In the genomic region with DNA sequence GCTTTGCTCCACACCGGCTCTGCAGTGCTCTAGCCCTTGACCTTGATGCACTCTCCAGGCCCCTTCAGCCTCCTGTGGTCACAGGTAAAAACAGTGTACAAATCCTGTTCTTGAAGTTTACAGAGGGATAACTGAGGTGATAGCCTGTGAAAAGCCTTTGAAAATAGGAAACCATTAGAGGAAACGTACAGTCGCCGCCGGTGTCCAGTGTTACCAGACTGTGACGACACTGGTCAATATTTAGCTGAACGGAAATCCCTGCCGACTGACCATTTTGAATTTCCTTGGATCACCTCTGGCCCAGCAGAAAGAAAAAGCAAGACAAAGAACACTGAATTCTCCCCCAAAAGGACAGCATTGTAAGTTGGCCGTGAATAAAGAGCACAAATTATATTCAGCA, we compare ENCODE assay signal across 28 mouse cellular contexts.
"Had no signal": no experiment of that assay in that cellular context is flagged by ENCODE, and none has a peak within 500 bp of the region (broad histone marks: within the 10 kb centered on the region; RNA-seq: fewer than 3 reads in every experiment).

No protein-coding gene starts in this region.

- H3K9me3 ChIP-seq: embryonic facial prominence, embryonic 10.5 days; embryonic facial prominence, embryonic 12.5 days; embryonic facial prominence, embryonic 13.5 days; embryonic facial prominence, embryonic 15.5 days; forebrain, embryonic 10.5 days; forebrain, embryonic 12.5 days; forebrain, embryonic 13.5 days; forebrain, embryonic 15.5 days had no signal

- H3K4me1 ChIP-seq: embryonic facial prominence, embryonic 10.5 days; embryonic facial prominence, embryonic 12.5 days; embryonic facial prominence, embryonic 13.5 days; embryonic facial prominence, embryonic 15.5 days; forebrain, embryonic 12.5 days; forebrain, embryonic 15.5 days had no signal

- H3K9ac ChIP-seq: embryonic facial prominence, embryonic 12.5 days; embryonic facial prominence, embryonic 13.5 days; embryonic facial prominence, embryonic 15.5 days; forebrain, embryonic 12.5 days; forebrain, embryonic 13.5 days; forebrain, embryonic 15.5 days; forebrain, postnatal 0 days had no signal

- H3K27ac ChIP-seq: embryonic facial prominence, embryonic 10.5 days; embryonic facial prominence, embryonic 12.5 days; embryonic facial prominence, embryonic 13.5 days; embryonic facial prominence, embryonic 15.5 days; forebrain, embryonic 10.5 days; forebrain, embryonic 12.5 days; forebrain, embryonic 13.5 days; forebrain, embryonic 15.5 days; gastrocnemius, adult 2 months; heart, adult 2 months had no signal

- ATAC-seq: forebrain, embryonic 13.5 days; forebrain, embryonic 14.5 days; forebrain, embryonic 15.5 days; forebrain, embryonic 16.5 days; forebrain, postnatal 0 days had no signal

- H3K4me2 ChIP-seq: embryonic facial prominence, embryonic 12.5 days; embryonic facial prominence, embryonic 13.5 days; embryonic facial prominence, embryonic 15.5 days; forebrain, embryonic 12.5 days; forebrain, embryonic 13.5 days; forebrain, embryonic 15.5 days had no signal

- H3K36me3 ChIP-seq: embryonic facial prominence, embryonic 10.5 days; embryonic facial prominence, embryonic 12.5 days; embryonic facial prominence, embryonic 13.5 days; embryonic facial prominence, embryonic 15.5 days; forebrain, embryonic 10.5 days; forebrain, embryonic 12.5 days; forebrain, embryonic 15.5 days had no signal

- H3K4me3 ChIP-seq: embryonic facial prominence, embryonic 10.5 days; embryonic facial prominence, embryonic 12.5 days; embryonic facial prominence, embryonic 13.5 days; embryonic facial prominence, embryonic 15.5 days; erythroblast, embryonic 14.5 days; forebrain, embryonic 10.5 days; forebrain, embryonic 12.5 days; forebrain, embryonic 13.5 days; forebrain, embryonic 15.5 days; gastrocnemius, adult 2 months; heart, adult 2 months had no signal

- DNase-seq: cerebellum, adult 2 months; cerebellum, adult 8-10 months; cerebellum, adult 9-10 months; cerebellum, adult 9-11 months; cerebellum, postnatal 10 days; cerebellum, postnatal 14 days; cerebellum, postnatal 25 days; cerebellum, postnatal 36 days; embryo, embryonic 11 days; forebrain, postnatal 0 days; gastrocnemius, adult 2 months; gastrocnemius, postnatal 10 days; gastrocnemius, postnatal 14 days; gastrocnemius, postnatal 25 days; gastrocnemius, postnatal 36 days; heart, adult 18-20 months; heart, adult 2 months had no signal

- H3K27me3 ChIP-seq: embryonic facial prominence, embryonic 12.5 days; embryonic facial prominence, embryonic 13.5 days; embryonic facial prominence, embryonic 15.5 days; forebrain, embryonic 12.5 days; forebrain, embryonic 13.5 days; forebrain, embryonic 15.5 days had no signal
